Mouse (Mus musculus) urinary bladder, adult 2 months (tissue): ENCODE measurements around the gene Gm1527. TPM values are rescaled to one million over a fixed set of nuclear protein-coding genes. Genes with fewer than 3 reads are reported as not detected.
A peak's percentile ranks its signal among the peaks of the same experiment; 100 is the strongest.
"Not testable (repeated sequence)": the region's sequence is repeated elsewhere in the genome, so short reads cannot be mapped to it uniquely, and the experiment has no call there.

ENCODE experiments used
- DNase-seq: peaks from one replicate; pipeline ENCODE4 v3.0.0; 2022; ENCODE audit warnings: low spot score
- polyA plus RNA-seq: library from polyadenylated mRNA; depleted of rRNA; stranded (reverse); fragments of >200 nt; gene quantifications from 2 replicates; pipeline ENCODE4 v1.2.3, GENCODE M21; 2012; rRNA removed

Gene Gm1527
- not detected in 2 replicates for polyA plus RNA-seq

DNA sequence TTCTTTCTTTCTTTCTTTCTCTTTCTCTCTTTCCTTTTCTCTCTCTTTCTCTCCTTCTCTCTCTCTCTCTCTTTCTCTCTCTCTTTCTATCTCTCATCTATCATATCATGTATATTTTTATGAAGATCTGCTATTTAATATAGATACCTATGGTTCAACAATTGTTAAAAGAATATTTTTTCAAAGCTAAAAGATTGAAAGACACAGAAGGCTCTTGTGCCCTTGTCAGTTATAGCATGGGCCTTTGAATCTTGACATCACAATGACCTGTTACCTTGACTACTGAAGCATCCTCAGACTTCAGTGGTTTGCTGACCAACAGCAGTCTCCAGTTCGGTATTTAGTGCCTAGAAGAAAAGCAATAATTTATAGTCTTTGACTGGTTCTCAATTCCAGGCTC is at the start of gene Gm1527:
Gene Gm1527 (plus strand): TSS at position 301 of the 400 bp plus-strand sequence.
- no peak for DNase-seq

DNA sequence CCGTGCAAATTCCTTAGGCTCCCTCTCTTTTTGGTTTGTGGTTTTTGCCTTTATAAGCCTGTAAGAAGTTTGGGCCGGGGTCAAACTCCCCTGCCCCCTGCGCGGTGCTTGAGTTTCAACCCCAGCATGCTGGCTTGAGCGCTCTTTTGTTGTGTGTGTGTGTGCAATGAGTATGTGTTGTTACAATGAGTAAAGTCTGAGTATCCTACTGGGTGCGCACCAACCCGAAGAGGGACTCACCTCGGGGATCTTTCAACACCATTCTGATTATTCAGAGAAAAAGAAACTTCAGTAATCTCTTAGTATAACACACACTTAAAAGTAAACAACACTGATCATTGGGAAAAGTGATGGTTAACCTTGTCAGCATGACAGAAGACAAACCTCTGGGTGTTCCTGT is 49.2 kb upstream of the Gm1527 start:
- no peak for DNase-seq

DNA sequence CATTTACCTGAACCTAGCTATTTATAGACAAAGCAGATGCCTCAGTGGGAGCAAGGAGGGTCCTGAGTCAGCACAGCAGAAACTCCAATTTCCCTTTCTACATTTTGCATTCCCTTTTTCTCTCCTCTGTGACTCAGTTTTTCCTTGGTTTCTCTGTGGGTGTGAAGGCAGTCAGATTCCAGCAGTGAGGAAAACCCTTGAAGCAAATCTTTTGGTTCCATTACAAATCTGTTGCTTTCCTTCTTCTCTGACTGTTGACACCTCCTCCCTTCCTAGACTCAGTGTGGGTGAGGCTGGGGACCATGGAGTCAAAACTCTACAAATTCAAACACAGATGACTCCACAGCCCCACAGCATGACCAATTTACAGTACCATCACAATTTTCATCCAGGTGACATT is 45.3 kb upstream of the Gm1527 start:
- DNase-seq = no peak

DNA sequence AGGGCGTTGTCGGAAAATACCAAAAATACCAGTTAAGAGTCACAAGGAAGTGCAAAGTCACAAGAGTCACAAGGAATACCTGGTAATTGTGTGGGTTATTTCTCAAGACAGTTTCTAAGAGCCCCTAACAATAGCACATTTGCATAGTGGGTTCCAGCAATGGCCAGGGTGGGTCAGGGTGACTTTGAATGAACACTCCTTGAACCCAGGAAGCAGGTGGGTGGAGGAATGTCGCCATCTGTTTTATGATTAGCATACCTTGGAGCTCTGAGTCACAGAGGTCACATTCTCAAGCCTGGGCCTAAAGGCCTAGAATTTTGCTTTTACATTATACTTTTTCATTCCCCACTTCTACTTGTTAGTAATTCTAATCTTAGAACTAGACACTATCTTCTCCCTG is 40.2 kb upstream of the Gm1527 start:
- DNase-seq = not testable (repeated sequence)

DNA sequence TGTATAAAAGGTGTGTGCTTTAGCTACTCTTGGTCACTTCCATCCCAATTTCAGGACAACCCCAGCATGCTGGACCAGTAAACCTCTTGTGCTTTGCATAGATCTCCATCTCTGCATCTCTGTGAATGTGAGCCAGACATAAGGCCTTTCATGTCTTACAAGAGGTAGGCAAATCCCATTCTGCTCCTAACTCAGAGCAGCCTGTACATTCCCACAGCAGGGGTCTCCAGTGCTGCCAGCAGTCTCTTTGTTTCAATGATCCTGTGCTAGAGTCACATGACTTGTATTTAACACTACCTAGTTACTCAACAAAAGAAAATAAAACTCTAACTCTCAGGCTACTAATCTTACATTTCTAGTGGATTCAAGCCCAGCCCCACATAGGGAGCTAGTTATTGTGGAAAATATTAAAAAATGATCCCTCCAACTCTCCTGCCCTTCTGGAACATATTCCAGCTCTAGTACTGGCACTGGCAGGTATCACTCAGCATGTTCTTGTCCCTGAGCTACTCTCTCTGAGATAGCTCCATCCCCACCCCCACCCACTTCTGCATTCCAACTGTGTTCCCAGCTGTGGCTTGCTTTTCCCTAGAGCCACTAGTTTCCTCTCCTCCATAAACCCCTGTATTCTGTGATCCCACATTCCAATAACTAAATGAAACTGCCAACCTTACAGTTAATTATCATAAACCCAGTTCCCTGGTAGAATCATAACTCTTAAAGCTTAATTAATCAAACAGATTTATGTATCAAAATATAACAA is 32.6 kb upstream of the Gm1527 start:
- DNase-seq = not testable (repeated sequence)

DNA sequence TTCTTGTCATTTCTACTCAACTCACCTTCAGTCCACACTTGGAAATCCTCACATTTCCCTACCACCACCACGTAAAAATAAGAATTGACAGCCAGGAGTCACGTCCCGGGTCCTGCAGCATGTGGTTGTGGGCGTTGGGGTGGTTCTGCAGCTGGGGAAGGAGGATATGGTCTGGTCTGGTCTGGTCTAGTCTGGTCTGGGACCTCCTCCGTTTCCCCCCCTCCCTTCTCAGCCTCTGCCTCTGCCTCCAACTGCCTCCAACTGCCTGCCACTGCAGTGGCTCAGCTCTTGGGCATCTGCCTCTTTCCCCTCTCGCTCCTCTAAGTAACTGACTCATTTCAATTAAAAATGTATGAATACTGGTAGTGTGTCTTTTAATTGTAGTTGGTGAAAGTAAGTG is 4.5 kb downstream of the Gm1527 start:
- DNase-seq = not testable (repeated sequence)

DNA sequence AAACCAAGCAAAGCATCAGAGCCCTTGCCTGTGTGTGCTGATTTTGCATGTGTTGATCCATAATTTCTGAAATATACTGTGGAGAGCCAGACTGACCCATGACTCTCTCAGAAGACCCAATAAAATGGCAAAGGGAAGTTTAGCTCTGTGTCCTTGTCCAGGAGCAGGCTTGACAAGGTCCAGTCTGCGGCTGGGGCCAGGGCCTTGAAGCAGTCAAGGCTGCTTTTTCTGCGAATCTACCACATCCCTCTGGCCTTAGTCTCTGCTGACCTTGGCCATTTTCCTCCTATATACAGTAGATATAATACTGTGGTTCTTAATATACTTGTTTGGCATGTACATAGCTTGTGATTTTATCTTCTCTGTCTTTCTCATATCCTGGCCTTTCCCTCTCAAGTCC is 73.5 kb downstream of the Gm1527 start:
- DNase-seq = no peak

DNA sequence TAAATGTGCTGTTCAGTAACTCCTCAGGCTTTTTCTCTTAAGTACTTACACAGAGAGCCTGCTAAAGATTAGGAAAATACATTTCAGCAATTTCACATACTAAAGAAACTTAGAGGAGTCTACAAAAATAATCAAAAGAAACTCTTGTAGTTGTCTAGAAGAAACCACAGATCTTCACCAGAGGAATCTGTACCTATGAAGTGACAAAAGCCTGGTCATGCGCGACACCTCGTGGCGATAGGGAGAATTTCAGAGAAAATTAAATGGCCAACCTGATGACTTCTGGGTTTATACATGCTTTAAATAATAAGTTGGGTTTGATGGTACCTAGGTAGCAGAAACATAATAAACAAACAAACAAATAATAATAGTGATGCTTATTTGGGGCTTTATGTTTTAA is 76.4 kb downstream of the Gm1527 start:
- peak; percentile 22 for DNase-seq

Other genes starting within 250 kb of the Gm1527 start
- 0.10 and 0.12 TPM in 2 replicates for gene Slc2a2, start 194.7 kb upstream of the Gm1527 start, polyA plus RNA-seq
- gene Eif5a2, start 111.3 kb upstream of the Gm1527 start, polyA plus RNA-seq = 4.7 and 5.0 TPM in 2 replicates
- gene Rpl22l1, start 87.2 kb upstream of the Gm1527 start, polyA plus RNA-seq = 222 and 228 TPM in 2 replicates
- gene Egfem1, start 189.4 kb downstream of the Gm1527 start, polyA plus RNA-seq = 0.06 TPM in 1 of 2 replicates, not detected in the other